Mouse (Mus musculus) MEL-GATA-1-ER (cell line): Measurements from ENCODE around the gene Uck1.

Source experiments
- DNase-seq: peaks from one replicate; pipeline ENCODE4 v3.0.0-alpha.2; 2012; ENCODE audit warnings: low read depth; ENCODE audit errors: extremely low read depth

Uck1 gene

GRCm38 (mm10) chr2:32219501-32219900 is 40.5 kb downstream of the Uck1 start:
- DNase-seq, result no peak

DNA sequence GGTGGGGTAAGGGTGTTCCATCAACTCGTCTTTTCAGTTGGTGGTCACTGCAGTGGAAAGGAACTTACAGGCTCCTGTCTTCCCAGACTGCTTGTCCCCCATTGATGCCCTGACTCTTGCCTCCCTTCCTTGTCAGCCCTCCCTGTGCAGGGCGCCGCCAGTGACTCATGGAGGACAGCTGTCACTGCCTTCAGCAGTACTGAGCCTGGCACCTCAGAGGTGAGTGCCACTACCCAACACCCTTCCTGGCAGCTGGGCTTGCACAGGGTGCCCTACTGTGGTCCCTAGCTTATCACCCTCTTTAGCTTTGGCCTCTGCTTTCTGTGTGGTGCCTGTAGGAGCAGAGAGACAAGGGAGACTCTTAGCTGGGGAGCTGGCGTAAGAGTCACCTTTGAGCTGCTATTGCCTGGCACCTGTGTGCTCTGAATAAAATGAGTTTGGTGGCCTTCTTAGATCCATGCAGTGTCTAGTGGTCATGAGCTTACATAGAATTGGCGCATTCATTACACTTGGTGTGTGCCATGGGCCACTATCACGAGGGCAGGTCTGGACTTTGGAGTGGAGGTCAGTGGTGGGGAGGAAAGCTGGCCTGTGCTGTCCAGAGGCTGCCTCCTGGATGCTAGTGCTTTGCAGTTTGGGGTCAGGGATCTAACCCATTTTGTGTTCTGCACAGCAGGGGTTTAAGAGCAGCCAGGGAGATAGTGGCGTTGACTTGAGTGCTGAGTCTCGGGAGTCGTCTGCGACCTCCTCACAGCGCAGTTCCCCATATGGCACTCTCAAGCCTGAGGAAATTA is 41.2 kb downstream of the Uck1 start:
- DNase-seq, result no peak

- no peak for DNase-seq
Measured at GRCm38 (mm10) chr2:32218113-32218512, 41.8 kb downstream of the Uck1 start.

DNA sequence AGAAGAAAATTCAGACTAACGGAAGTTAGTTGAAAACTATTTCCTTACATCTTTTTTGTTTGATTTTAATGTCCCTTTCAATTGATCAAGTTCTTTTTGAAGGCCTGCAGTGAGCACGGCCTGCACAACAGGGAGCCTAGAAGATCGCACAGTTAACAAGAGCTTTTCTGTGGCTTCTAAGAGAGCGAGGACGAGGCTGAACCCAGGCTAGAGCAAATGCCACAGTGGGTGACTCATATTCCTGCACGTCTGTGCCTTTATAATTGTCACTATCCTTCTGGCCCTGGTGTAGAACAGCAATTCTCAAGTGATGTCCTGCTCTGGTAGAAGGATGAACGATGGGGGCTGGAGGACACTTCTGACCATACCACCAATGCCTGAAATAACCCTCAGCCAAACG is 42.3 kb downstream of the Uck1 start:
- no peak for DNase-seq

DNA sequence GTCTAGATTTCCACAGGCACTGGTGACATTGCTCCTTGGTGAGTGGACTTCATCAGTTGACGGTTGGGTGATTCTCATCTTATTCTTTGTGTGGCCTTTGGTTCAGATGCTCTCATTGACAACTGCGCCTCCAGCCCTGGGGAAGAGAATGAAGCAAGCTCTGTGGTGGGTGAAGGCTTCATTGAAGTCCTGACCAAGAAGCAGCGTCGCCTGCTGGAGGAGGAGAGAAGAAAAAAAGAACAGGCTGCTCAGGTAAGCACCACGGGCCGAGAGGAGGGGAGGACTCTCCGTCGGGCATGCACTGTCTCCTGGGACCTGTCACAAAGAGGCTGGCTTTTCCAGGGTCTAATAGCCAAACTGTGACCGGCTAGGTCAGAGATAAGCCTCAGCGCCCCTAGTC is 43.5 kb downstream of the Uck1 start:
- DNase-seq, result no peak

GRCm38 (mm10) chr2:32215576-32215975 is 44.4 kb downstream of the Uck1 start:
- no peak for DNase-seq

GRCm38 (mm10) chr2:32213000-32213399 is 47.0 kb downstream of the Uck1 start:
- no peak for DNase-seq

DNA sequence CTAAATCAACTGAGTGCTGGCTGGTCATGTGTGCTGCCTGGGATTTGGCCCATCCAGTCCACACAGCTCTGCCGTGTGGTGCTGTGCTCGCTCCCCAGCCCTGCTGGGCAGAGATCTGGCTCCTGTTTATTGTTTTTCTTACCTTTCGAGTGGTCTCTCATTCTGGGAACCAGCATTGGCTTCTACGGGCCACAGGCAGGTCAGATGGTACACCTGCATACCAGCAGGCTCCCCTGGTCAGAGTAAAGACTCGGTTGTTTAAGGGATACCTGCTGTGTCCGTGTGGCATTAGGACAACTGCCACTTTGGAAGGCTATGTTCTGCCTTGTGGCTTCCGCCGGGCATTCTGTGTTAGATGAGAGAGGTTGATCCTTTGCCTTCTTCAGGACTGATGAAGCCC is 48.3 kb downstream of the Uck1 start:
- no peak for DNase-seq

- DNase-seq, result no peak
Measured at GRCm38 (mm10) chr2:32207682-32208081, 52.3 kb downstream of the Uck1 start.
